In the genomic region with DNA sequence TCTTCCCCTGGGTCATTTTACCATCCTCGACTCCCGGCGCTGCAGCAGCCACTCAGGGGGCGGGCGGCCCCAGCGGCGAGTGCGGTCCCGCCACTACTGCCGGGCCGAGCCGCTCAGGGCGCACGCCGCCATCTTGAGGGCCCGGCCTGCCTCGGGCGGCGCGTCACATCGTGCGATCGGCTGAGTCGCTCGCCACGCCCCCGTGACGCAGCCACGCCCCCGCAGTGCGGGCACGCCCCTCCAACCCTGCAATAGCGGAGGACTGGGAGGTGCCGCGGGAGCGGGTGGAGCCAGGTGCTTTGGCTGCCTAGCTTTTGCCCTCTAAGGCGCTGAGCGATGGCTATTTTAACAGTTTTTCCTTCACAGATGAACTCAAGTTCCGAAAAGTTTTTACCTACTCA, we compare ENCODE assay signal across 8 mouse cellular contexts. TPM values are rescaled to one million over a fixed set of nuclear protein-coding genes. Genes with fewer than 3 reads are reported as not detected.
A peak's percentile ranks its signal among the peaks of the same experiment; 100 is the strongest.
DNase-seq lines count a peak whose midpoint lies in the region; ATAC-seq lines count a peak whose summit lies in the region.

Gene Mfsd14a (minus strand): TSS at position 215 of the 401 bp plus-strand sequence.

- H3K4me1 ChIP-seq in hindbrain, embryonic 14.5 days (replicated peaks; ENCODE audit: control insufficient read depth, insufficient read depth, low read length), result peaks cover 29% of the 10 kb centered on the region

- H3K4me2 ChIP-seq in hindbrain, embryonic 14.5 days (replicated peaks), result peak within 1 kb of the TSS; percentile 78

- under 1% methylated on average over 39 of the region's 39 CpGs for WGBS in hindbrain, embryonic 14.5 days

- H3K27me3 ChIP-seq in hindbrain, embryonic 14.5 days (ENCODE audit: control insufficient read depth, insufficient read depth, low read length), result no peaks in the 10 kb centered on the region

- peak within 1 kb of the TSS; percentile 98 for H3K9ac ChIP-seq in hindbrain, embryonic 14.5 days

- ATAC-seq in hindbrain, embryonic 14.5 days (ENCODE audit: low FRiP score), result peak; percentile 99

- H3K9me3 ChIP-seq in hindbrain, embryonic 14.5 days (ENCODE audit: control insufficient read depth, low read length), result no peaks in the 10 kb centered on the region

- no peaks in the 10 kb centered on the region for H3K36me3 ChIP-seq in hindbrain, embryonic 14.5 days (replicated peaks; ENCODE audit: control insufficient read depth, insufficient read depth)

- peak within 1 kb of the TSS; percentile 95 for H3K27ac ChIP-seq in hindbrain, embryonic 14.5 days

- H3K4me3 ChIP-seq in hindbrain, embryonic 14.5 days (replicated peaks; ENCODE audit: low read length), result peak within 1 kb of the TSS; percentile 74

- DNase-seq in R1 (ENCODE audit: low read depth, low spot score), result peak; percentile 93
- peak; percentile 99 to 100 for DNase-seq in cerebellum, postnatal 25 days
- DNase-seq in frontal cortex, postnatal 25 days (ENCODE audit: low spot score in 2 of 2), result peak; percentile 96 to 97
- DNase-seq in hindbrain, embryonic 14.5 days (ENCODE audit: low spot score), result peak; percentile 94
- peak; percentile 99 for DNase-seq in layer of hippocampus, postnatal 36 days
- DNase-seq in lung, postnatal 36 days, result peak; percentile 99
- peak; percentile 96 for DNase-seq in retina, postnatal 1 day
- peak; percentile 98 to 99 for DNase-seq in urinary bladder, adult 18-20 months (ENCODE audit: low spot score in 2 of 2)

RNA-seq across cellular contexts. Expression of gene Mfsd14a, which starts in this region (rescaled TPM):
- 71.2 and 77.0 TPM in 2 replicates for polyA plus RNA-seq in hindbrain, embryonic 14.5 days (2014; fragmentation: Nextera tagmentation; extraction: Ambion mirVana)
- total RNA-seq in layer of hippocampus, postnatal 36 days (2021), result 10 to 100 TPM; 60.9 to 62.1 TPM

Comparison
In these comparisons a context has a peak if more than half of its experiments do, and no peak if none do; other contexts are left out.
1. Peak in every context shown above with its lines: DNase-seq, ATAC-seq, H3K4me3 ChIP-seq and H3K27ac ChIP-seq.